Mouse (Mus musculus) cerebellum, adult 2 months (tissue): ENCODE data around the gene Lrrfip2.

Experiments
- CTCF ChIP-seq: fragments of 200-500 bp; IDR thresholded peaks from 2 replicates; pipeline ENCODE4 v1.5.1; 2011; ENCODE audit warnings: low read depth, mild to moderate bottlenecking, control low read depth, low read length, moderate library complexity, borderline replicate concordance; ENCODE audit not compliant: insufficient read depth
- POLR2A ChIP-seq: fragments of 200-500 bp; IDR thresholded peaks from 2 replicates; pipeline ENCODE4 v1.6.1; 2011; ENCODE audit warnings: low read length, control low read depth, borderline replicate concordance; ENCODE audit not compliant: insufficient read depth

GRCm38 (mm10) chr9:111208185-111208584 lies 90.8 kb downstream of the Lrrfip2 start:
- TF ChIP-seq POLR2A: no peak
- no peak for TF ChIP-seq CTCF
